Mouse (Mus musculus) ES-E14 (cell line): ENCODE data around the gene 1700020D05Rik. TPM values are rescaled to one million over a fixed set of nuclear protein-coding genes. Genes with fewer than 3 reads are reported as not detected.

Experiments
- DNase-seq: peaks from one replicate; pipeline ENCODE4 v3.0.0-alpha.2; 2013; ENCODE audit warnings: low read depth, low spot score
- H3K27ac ChIP-seq: 2 replicates; pipeline ENCODE4 v1.5.1; 2012; ENCODE audit warnings: low read depth, mild to moderate bottlenecking, low read length, moderate library complexity, mixed read lengths; ENCODE audit not compliant: poor library complexity, insufficient read depth, severe bottlenecking
- H3K36me3 ChIP-seq: 2 replicates; pipeline ENCODE4 v1.6.1; 2012; ENCODE audit warnings: mild to moderate bottlenecking, low read length, moderate library complexity, mixed read lengths; ENCODE audit not compliant: control insufficient read depth, poor library complexity, insufficient read depth, severe bottlenecking
- H3K4me1 ChIP-seq, 2 experiments: fragments of 150-350 bp in 1 of 2; sonication (generic) in 1 of 2; 2 replicates each; pipeline ENCODE4 v1.6.1; 2012; ENCODE audit warnings: low read length in 2 of 2, mild to moderate bottlenecking in 1 of 2, mixed read lengths in 1 of 2; ENCODE audit not compliant: control insufficient read depth in 2 of 2, insufficient read depth in 2 of 2, poor library complexity in 1 of 2
- H3K4me3 ChIP-seq, 2 experiments: fragments of 150-350 bp in 1 of 2; sonication (generic) in 1 of 2; 2 replicates each; pipeline ENCODE4 v1.5.1; 2012; ENCODE audit warnings: low read length in 2 of 2, low read depth in 1 of 2, mild to moderate bottlenecking in 1 of 2, mixed read lengths in 1 of 2; ENCODE audit not compliant: insufficient read depth in 1 of 2, poor library complexity in 1 of 2, severe bottlenecking in 1 of 2
- H3K9ac ChIP-seq: 2 replicates; pipeline ENCODE4 v1.6.1; 2012; ENCODE audit warnings: low read depth, mild to moderate bottlenecking, low read length, mixed read lengths; ENCODE audit not compliant: poor library complexity, insufficient read depth, severe bottlenecking
- H3K9me3 ChIP-seq: fragments of 150-350 bp; sonication (generic); 2 replicates; pipeline ENCODE4 v1.6.1; 2012; ENCODE audit warnings: low read depth, mild to moderate bottlenecking, low read length; ENCODE audit not compliant: control insufficient read depth, insufficient read depth
- CHD2 ChIP-seq: IDR thresholded peaks from 2 replicates; pipeline ENCODE4 v1.6.1; 2014; ENCODE audit warnings: mild to moderate bottlenecking, low read depth, low read length, inconsistent platforms
- HCFC1 ChIP-seq: IDR thresholded peaks from 2 replicates; pipeline ENCODE4 v1.6.1; 2012; ENCODE audit warnings: low read length, inconsistent platforms, borderline replicate concordance; ENCODE audit not compliant: insufficient read depth
- MAFK ChIP-seq: IDR thresholded peaks from 2 replicates; pipeline ENCODE4 v1.6.1; 2014; ENCODE audit warnings: mild to moderate bottlenecking, low read depth, low read length, inconsistent platforms; ENCODE audit not compliant: insufficient read depth
- ZC3H11A ChIP-seq: IDR thresholded peaks from 2 replicates; pipeline ENCODE4 v1.6.1; 2012; ENCODE audit warnings: low read depth, mild to moderate bottlenecking, inconsistent platforms, low read length, borderline replicate concordance
- ZNF384 ChIP-seq: IDR thresholded peaks from 2 replicates; pipeline ENCODE4 v1.6.1; 2012; ENCODE audit warnings: low read depth, low read length, inconsistent platforms
- in situ Hi-C, 2 experiments: fragments of 600-800 bp; cut with MboI; formaldehyde crosslinking; loops; one replicate each; pipeline ENCODE4 v1.15.1; 2025; ENCODE audit warnings: low sequenced_read_pairs in 2 of 2, inconsistent platforms in 1 of 2; ENCODE audit not compliant: unreplicated experiment in 2 of 2
- total RNA-seq: library from RNA; depleted of rRNA; stranded (reverse); fragments of 300-350 nt; gene quantifications from 2 replicates; pipeline ENCODE4 v1.2.3, GENCODE M21; 2012

1700020D05Rik gene
- total RNA-seq, 1 experiment, result 1.7 TPM

DNA sequence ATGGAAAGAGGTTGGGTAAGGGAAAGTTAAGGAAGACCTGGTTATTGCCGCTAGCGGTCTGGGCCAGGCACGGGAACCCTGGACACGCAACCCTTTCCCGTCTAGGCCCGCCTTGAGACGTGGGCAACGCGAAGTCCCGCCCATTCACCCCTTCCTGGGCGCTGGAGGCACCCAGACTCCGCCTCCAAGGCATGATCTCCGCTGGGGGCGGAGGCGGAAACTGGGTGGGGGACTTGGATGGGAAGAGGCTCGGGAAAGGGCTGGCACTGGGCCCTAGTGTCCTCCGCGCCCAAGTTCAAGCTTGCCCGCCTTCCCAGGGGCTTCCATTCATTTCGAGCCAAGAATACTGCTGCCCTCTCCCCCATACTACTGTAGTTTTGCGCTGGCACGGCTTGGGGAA is 29.9 kb downstream of the 1700020D05Rik start, which contains the start of gene Efemp2:
Gene Efemp2, plus strand, starts transcription at position 235 of the 400 bp plus-strand sequence.
- no peak for TF ChIP-seq HCFC1
- TF ChIP-seq MAFK, result no peak
- TF ChIP-seq ZNF384, result no peak
- no peak for TF ChIP-seq ZC3H11A
- TF ChIP-seq CHD2, result no peak
- Histone ChIP-seq H3K27ac (no peak within 1 kb of the TSS), H3K4me1 (0 out of 4 replicates have a peak, but pooled peaks cover 0 to 2% of the 10 kb centered on the region in 2 experiments)

DNA sequence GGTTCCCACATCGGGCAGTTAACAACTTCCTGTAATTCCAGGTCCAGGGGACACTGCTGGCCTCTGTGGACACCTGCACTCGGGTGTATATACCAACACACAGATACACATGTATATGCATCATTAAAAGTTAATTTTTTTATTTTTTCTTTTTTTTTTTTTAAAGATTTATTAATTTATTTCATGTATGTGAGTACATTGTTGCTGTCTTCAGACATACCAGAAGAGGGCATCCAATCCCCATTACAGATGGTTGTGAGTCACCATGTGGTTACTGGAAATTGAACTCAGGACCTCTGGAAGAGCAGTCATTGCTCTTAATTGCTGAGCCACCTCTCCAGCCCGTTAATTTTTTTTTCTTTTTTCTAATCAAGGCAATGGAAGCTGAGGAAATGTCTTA is 30.7 kb downstream of the 1700020D05Rik start:
- TF ChIP-seq CHD2 (no peak), ZNF384 (no peak), MAFK (no peak), HCFC1 (no peak), ZC3H11A (no peak)
- Histone ChIP-seq H3K36me3 (no peaks in the 10 kb centered on the region), H3K4me1 (peaks cover 3 to 4% of the 10 kb centered on the region in 2 experiments; a peak in 2 of 4 replicates), H3K4me3 (no peak overlapping the region), H3K9me3 (no peaks in the 10 kb centered on the region), H3K27ac (no peak overlapping the region), H3K9ac (no peak overlapping the region)
- no peak for DNase-seq
- in situ Hi-C loops, result no loop called here

More for the DNA sequence above, 29.9 kb downstream of the 1700020D05Rik start, which contains the start of gene Efemp2:
- Histone ChIP-seq H3K36me3 (no peaks in the 10 kb centered on the region), H3K9ac (peak within 1 kb of the TSS; percentile 61), H3K4me3 (peak within 1 kb of the TSS; percentile 76 to 81), H3K9me3 (no peaks in the 10 kb centered on the region)
- in situ Hi-C loops, result no loop called here
- peak; percentile 69 for DNase-seq

GRCm38 (mm10) chr19:5471846-5472245 is 31.7 kb downstream of the 1700020D05Rik start:
- no peak overlapping the region for H3K4me3 ChIP-seq
- no peak overlapping the region for H3K27ac ChIP-seq
- H3K9ac ChIP-seq, result no peak overlapping the region
- no peak for DNase-seq
- peaks cover 4 to 5% of the 10 kb centered on the region in 2 experiments; a peak in 2 of 4 replicates for H3K4me1 ChIP-seq
- no peaks in the 10 kb centered on the region for H3K9me3 ChIP-seq
- peaks cover 2% of the 10 kb centered on the region; the same call in 1 of the 2 replicates for H3K36me3 ChIP-seq
- TF ChIP-seq HCFC1 (no peak), CHD2 (no peak), MAFK (no peak), ZC3H11A (no peak), ZNF384 (no peak)
- in situ Hi-C loops, result no loop called here

GRCm38 (mm10) chr19:5468374-5468773 is 35.2 kb downstream of the 1700020D05Rik start, which contains the start of gene Ctsw:
Gene Ctsw, minus strand, starts transcription at chr19:5468507.
- Histone ChIP-seq H3K4me1 (peaks cover 7 to 13% of the 10 kb centered on the region in 2 experiments; a peak in 3 of 4 replicates), H3K9me3 (no peaks in the 10 kb centered on the region), H3K9ac (no peak within 1 kb of the TSS), H3K36me3 (peaks cover 23% of the 10 kb centered on the region), H3K27ac (no peak within 1 kb of the TSS), H3K4me3 (no peak within 1 kb of the TSS)
- no peak for DNase-seq
- in situ Hi-C loops, result no loop called here
- TF ChIP-seq ZC3H11A (no peak), ZNF384 (no peak), CHD2 (no peak), HCFC1 (no peak), MAFK (no peak)
